Mouse (Mus musculus): ENCODE data around the gene Wdr70.

DNA sequence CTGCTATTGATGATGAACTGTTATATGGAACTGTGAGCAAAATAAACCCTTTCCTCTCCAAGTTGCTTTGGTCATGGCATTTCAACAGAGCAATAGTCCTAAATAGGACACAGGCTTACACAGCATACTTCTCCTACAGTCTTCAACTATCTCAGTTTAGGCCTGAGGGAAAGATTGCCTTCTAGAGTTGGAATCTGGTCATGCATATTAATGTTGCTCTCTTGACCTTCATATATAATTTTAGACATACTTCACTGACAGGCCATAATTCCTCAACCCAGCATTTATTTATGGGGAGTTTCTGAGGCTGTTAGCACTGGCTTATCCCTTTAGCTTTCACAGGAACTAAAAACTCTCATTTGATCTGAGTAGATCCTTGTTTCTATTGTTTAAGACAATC lies 108.9 kb downstream of the Wdr70 start:
- TF ChIP-seq CTCF (IDR thresholded peaks at IDR 0.05; ENCODE audit: low read depth, low read length) (no peak), GATA1 (IDR thresholded peaks at IDR 0.05; ENCODE audit: borderline replicate concordance, low read length) (no peak), POLR2AphosphoS5 (IDR thresholded peaks at IDR 0.05; ENCODE audit: insufficient replicate concordance, low read depth, low read length) (no peak)
